Mouse (Mus musculus): ENCODE results near the gene Nck1. TPM values are rescaled to one million over a fixed set of nuclear protein-coding genes. Genes with fewer than 3 reads are reported as not detected.

Gene Nck1
- total RNA-seq, 1 experiment from 2014 or later = 47.6 TPM

DNA sequence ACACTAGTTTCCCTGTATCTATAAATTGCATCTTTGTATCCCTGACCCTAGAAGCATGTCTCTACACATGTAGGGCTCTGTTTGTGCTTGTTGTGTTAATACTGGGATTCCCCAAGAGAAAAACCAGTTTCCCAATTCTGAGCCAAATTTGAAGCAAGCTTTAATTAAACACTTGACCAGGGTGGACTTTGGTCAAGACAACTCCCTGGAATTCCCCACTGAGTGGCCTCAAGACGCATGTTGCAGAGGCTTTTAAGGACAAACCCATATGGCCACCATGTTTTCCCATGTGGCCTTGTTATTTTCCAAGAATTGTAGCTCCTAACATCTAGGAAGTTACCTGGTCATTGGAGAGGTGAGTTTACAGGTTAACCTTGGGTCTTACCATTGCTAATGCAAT is 71.9 kb downstream of the Nck1 start:
- ATAC-seq (ENCODE audit: extremely low read depth, insufficient number of reproducible peaks, low FRiP score, poor library complexity, severe bottlenecking) = no peak

- ATAC-seq (ENCODE audit: extremely low read depth, insufficient number of reproducible peaks, low FRiP score, poor library complexity, severe bottlenecking) = no peak
Observed at GRCm38 (mm10) chr9:100473361-100473760, 72.6 kb downstream of the Nck1 start.

DNA sequence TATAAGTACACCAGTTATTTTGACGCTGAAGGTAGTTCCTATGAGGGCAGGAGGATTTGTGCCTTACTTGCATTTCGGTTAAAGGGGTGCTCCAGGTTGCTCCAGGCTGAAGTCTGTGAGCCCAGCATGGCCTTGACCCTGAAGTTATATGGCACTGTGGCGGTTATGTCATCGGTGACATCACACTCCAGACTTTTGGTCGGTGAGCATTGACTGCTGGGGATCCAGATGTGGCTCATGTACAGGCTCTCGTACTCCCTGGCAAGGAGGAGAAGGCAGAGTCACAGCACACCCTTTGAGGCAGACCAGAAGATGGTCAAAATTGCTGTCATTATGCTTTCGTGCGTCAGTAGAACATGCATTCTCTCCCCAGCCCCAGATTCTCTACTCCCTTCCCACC is 73.0 kb downstream of the Nck1 start:
- no peak for ATAC-seq (ENCODE audit: extremely low read depth, insufficient number of reproducible peaks, low FRiP score, poor library complexity, severe bottlenecking)

DNA sequence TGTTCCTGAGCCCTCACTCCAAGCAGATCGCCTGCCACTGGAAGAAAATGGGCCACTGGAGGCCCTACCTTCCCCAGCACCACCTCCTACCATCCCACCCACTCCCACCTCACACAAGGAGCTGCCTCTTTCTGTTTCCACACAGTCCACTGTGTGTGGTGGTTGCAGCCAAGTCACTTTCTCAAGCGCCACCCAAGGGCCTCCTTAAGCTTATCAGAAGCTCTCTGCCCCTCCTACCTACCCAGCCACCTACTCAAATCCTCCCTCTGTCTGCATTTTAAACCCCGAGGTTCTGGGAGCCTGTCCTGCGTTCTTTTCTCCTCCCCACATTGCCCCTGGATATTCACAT is 74.4 kb downstream of the Nck1 start:
- ATAC-seq (ENCODE audit: extremely low read depth, insufficient number of reproducible peaks, low FRiP score, poor library complexity, severe bottlenecking) = no peak

GRCm38 (mm10) chr9:100470936-100471604 is 74.9 kb downstream of the Nck1 start:
- ATAC-seq (ENCODE audit: extremely low read depth, insufficient number of reproducible peaks, low FRiP score, poor library complexity, severe bottlenecking) = no peak

GRCm38 (mm10) chr9:100470228-100470627 is 75.7 kb downstream of the Nck1 start:
- ATAC-seq (ENCODE audit: extremely low read depth, insufficient number of reproducible peaks, low FRiP score, poor library complexity, severe bottlenecking) = no peak

- no peak for ATAC-seq (ENCODE audit: extremely low read depth, insufficient number of reproducible peaks, low FRiP score, poor library complexity, severe bottlenecking)
Observed at GRCm38 (mm10) chr9:100469681-100470080, 76.3 kb downstream of the Nck1 start.

- ATAC-seq (ENCODE audit: extremely low read depth, insufficient number of reproducible peaks, low FRiP score, poor library complexity, severe bottlenecking) = no peak
Observed at GRCm38 (mm10) chr9:100468151-100468550, 77.8 kb downstream of the Nck1 start.

GRCm38 (mm10) chr9:100467653-100468052 is 78.3 kb downstream of the Nck1 start:
- ATAC-seq (ENCODE audit: extremely low read depth, insufficient number of reproducible peaks, low FRiP score, poor library complexity, severe bottlenecking) = no peak

- no peak for ATAC-seq (ENCODE audit: extremely low read depth, insufficient number of reproducible peaks, low FRiP score, poor library complexity, severe bottlenecking)
Observed at GRCm38 (mm10) chr9:100466743-100467142, 79.2 kb downstream of the Nck1 start.

- no peak for ATAC-seq (ENCODE audit: extremely low read depth, insufficient number of reproducible peaks, low FRiP score, poor library complexity, severe bottlenecking)
Observed at GRCm38 (mm10) chr9:100465988-100466387, 79.9 kb downstream of the Nck1 start.

DNA sequence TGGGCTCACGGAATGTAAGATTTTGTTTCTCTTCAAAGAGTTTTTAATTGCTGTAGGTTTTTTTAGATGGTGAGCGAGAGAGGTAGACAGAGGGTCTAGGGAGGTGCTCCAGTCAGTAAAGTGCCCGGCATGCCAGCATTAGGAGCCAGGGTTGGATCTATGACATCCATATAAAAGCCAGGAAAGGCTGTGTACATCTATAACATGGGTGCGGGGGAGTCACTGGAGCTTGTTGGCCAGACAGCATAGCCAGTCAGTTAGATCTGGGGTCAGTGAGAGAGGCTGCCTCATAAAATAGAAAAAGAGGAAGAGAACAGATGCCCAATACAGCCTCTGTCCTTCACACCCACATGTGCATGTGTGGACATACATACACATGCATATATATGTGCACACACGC is 80.6 kb downstream of the Nck1 start:
- ATAC-seq (ENCODE audit: extremely low read depth, insufficient number of reproducible peaks, low FRiP score, poor library complexity, severe bottlenecking) = no peak

- no peak for ATAC-seq (ENCODE audit: extremely low read depth, insufficient number of reproducible peaks, low FRiP score, poor library complexity, severe bottlenecking)
Observed at GRCm38 (mm10) chr9:100463771-100464170, 82.2 kb downstream of the Nck1 start.

- ATAC-seq (ENCODE audit: extremely low read depth, insufficient number of reproducible peaks, low FRiP score, poor library complexity, severe bottlenecking) = no peak; the same call in 1 of the 2 replicates
Observed at GRCm38 (mm10) chr9:100462098-100462497, 83.8 kb downstream of the Nck1 start.

- no peak for ATAC-seq (ENCODE audit: extremely low read depth, insufficient number of reproducible peaks, low FRiP score, poor library complexity, severe bottlenecking)
Observed at GRCm38 (mm10) chr9:100461671-100462070, 84.3 kb downstream of the Nck1 start.

GRCm38 (mm10) chr9:100460203-100460602 is 85.7 kb downstream of the Nck1 start:
- peak; percentile 49 for ATAC-seq (ENCODE audit: extremely low read depth, insufficient number of reproducible peaks, low FRiP score, poor library complexity, severe bottlenecking)

DNA sequence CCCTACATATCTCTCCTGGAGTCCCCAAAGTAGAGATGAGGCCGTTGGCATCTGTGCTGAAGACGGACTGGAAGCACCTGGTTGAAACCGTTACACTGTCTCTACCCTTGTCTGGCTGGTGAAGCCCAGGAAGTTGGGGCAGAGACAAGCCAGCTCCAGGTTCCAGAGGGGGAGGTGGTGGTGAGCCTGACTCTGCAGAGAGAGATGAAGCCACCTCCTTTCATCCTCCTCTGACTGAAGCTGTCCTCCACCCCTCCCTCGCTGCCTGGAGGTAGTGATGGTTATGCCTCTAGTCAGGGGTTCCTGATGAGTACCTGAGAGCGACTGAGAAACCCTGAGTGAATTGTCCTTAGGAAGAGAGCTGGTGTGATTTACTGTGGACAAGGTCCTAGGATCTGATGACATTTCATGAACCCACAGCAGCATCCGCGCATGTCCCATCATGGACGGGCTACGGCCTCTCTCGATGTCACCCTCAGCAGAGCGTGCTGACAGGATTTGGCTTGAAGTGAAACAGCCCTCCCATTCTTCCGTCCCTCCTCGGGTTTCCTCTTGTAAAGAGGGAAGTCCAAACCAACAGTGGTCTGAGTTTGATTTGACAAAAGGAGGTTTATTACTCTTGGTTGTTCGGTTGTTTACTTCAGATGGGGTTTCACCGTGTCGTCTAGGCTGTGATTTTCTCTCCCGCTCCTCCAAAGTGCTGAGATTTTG is 87.8 kb downstream of the Nck1 start:
- no peak for ATAC-seq (ENCODE audit: extremely low read depth, insufficient number of reproducible peaks, low FRiP score, poor library complexity, severe bottlenecking)

GRCm38 (mm10) chr9:100454664-100454993 is 91.3 kb downstream of the Nck1 start:
- no peak for ATAC-seq (ENCODE audit: extremely low read depth, insufficient number of reproducible peaks, low FRiP score, poor library complexity, severe bottlenecking)

DNA sequence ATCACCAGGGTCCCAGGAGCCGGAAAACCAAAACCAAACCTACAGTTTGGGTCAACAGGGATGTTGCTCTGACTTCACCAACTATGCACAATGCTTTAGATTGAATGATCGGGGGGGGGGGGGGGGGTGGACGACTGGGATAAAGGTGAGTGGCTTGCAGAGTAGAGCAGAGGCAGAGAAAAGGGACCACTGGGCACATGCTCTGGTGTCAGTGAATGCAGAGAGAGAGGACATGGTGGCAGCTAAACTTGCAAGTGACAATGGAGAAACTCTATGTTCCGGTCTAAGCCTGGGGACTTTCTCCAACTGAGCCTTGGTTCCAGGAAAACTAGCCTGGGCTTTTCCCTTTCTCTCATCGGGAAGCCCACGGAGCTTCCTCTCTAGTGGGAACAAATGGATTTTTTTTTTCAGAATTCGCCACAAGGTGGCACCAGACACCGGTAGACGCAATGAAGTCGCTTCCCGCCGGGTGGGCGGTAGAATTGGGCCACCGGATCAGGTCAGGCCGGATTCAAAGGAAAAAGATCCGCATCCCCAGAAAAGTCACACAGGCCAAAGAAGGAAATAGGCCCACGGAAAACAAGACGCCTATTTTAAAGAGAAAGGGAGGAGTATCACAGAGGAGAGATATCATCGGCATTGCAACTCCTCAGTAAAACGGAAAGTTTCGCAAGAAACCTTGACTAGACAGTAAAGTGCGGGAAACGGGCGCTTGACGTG is 91.8 kb downstream of the Nck1 start:
- 0 out of 2 replicates have a peak, but pooled peaks have one; percentile 25 for ATAC-seq (ENCODE audit: extremely low read depth, insufficient number of reproducible peaks, low FRiP score, poor library complexity, severe bottlenecking)

GRCm38 (mm10) chr9:100452432-100452831 is 93.5 kb downstream of the Nck1 start:
- ATAC-seq (ENCODE audit: extremely low read depth, insufficient number of reproducible peaks, low FRiP score, poor library complexity, severe bottlenecking) = no peak

Data from neutrophil, adult 5-6 weeks (primary cell).